Mouse (Mus musculus): ENCODE measurements around the gene Enc1. TPM values are rescaled to one million over a fixed set of nuclear protein-coding genes. Genes with fewer than 3 reads are reported as not detected.

The Enc1 gene
- total RNA-seq, 2 experiments from 2014 or later: 0.17 TPM; not detected in 1

DNA sequence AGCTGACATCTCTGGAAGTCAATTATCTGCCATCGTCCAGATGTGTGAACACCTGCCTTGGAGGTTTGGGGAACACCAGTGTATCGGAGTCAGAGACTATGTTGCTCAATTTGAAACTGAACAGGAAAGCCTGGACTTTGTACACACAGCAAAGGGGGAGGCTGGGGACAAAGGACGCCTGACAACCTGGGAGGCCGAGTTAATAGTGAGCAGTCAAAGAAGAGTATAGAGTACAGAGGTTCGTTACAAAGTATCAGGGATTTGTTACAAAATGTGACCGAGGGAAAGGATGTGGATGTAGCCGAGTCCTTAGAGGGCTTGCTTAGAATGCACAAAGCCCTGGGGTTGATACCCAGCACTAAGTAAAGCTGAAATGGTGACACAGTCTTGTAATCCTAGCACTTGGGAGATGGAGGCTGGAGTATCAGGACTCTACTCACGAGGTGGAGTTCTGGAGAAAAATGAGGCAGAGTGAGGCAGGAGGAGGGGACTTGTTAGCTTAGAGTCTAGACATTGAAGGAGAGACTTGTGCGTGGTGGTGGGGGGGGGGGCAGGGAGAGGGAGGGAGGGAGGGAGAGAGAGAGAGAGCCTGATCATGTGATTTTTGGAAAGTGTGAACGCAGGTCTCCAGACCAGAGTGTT, 16.4 kb upstream of the Enc1 start:
- ATAC-seq (replicated peaks; ENCODE audit: low FRiP score, poor library complexity, severe bottlenecking): no peak

DNA sequence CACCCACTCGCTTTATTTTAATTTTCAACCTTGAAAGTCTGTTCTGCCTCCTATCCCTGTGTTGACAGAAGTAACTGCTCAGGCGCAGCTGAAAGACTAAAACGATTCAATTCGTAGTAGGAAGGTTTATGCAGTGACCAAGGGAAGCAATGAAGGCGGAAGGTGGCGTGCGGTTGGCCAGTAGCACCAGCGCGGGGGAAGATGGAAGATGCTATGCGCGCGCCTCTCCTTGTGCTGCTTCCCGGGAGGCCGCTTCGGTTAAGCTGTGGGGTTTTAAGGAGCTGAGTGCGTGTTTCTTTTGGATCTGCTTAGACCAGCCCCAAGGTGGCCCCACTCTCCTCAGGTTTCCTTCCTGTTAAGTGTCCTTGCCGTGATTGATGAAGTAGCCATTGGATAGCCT, 15.8 kb upstream of the Enc1 start:
- ATAC-seq (replicated peaks; ENCODE audit: low FRiP score, poor library complexity, severe bottlenecking): no peak

DNA sequence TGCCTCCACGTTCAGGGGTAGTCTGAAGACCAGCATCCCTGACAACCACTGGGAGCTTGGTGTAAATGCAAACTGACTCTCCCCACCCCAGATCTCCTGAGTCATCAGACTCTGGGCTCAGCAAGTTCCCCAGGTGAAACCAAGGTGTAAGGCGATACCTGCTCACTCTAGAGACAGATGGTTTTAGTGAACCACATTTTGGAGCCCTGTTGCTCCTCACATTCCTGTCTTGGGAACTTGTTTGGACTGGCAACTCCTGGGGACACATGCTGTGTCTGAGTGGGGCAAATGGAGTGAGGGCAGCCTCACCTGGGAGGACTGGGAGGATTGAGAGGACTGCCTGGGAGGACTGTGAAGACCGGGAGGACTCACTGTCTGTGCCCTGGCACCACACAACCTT, 13.1 kb upstream of the Enc1 start:
- no peak for ATAC-seq (replicated peaks; ENCODE audit: low FRiP score, poor library complexity, severe bottlenecking)

DNA sequence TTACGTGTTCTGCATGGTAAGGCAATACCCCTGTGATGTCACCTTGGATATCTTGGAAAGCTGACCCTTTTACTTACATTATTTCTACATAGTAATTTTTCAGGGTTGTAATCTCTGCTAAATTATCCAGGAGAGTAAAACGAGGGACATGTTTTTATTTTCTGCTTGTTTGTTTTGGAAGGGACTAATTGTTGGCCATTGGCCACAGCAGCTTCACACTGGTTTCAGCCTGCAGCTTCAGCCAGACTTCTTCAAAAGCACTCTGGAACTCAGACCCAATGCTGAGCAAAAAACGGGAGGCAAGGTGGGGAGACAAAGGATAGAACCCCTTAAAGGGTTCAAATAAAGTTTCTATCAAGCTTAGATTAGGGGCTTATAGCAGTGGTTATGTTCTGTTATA, 10.8 kb upstream of the Enc1 start:
- ATAC-seq (replicated peaks; ENCODE audit: low FRiP score, poor library complexity, severe bottlenecking): no peak

DNA sequence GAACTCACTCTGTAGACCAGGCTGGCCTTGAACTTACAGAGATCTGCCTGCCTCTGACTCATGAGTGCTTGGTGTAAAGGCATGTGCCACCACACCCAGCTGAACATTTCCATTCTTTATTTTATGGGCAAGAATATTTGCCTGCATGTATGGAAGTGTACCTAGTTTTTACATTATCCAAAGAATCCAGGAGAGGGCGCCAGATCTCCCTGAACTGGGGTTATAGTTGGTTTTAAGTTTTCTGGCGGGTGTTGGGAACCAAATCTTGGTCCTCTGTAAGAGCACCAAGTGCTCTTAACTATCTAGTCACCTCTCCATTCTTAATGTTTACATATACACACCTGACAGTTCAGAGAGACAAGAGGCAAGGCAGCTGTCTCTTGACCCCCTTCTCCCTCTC, 7.8 kb upstream of the Enc1 start:
- ATAC-seq (replicated peaks; ENCODE audit: low FRiP score, poor library complexity, severe bottlenecking): no peak

DNA sequence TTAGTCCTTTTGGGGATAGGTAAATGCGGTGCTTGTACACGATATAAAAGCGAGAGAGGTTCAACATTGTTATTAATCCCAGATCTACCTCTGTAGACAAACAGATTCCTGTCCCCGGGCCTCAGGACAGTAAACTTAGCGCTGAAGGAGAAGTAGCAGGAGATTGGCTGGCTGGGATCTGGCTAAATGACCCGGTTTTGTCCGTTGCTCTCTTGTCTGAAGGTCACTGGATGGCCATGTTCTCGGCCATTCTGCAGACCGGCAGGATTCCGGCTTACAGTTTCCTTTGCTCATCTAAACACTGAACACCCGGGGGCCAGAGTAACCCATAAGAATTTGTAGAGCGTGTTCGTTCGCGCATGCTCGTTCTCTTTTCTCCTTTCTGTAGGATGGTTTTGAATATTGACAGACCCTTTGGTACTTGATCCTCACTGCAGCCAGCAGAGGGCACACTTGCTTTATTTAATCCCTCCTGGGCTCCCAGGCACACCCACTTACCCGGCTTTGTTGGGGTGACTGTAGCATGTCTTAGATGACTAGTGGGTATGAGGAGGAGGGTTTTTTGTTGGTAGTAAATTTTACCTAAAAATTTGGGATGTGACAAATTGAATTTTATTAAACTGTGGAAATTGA, 6.0 kb upstream of the Enc1 start:
- ATAC-seq (replicated peaks; ENCODE audit: low FRiP score, poor library complexity, severe bottlenecking): no peak; the same call in 1 of the 2 replicates

DNA sequence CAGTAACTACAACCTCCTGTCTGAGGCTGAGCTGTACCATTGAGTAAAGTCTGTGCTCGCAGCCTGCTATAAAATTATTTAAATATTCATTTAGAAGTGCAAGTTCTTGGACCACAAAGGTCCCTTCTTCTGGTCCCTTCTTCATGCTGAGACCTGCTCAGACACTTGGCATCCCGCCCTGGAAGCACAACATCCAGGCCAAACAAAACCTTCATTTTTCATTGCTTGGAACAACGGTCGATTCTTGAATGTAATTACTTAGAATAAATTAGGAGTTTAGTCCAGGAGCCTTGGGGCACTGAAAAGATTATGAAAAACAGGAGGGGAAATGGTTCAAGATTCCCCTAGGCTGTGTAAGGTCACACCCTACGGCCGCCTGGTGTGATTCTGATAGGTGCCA, 5.0 kb upstream of the Enc1 start:
- ATAC-seq (replicated peaks; ENCODE audit: low FRiP score, poor library complexity, severe bottlenecking): no peak

DNA sequence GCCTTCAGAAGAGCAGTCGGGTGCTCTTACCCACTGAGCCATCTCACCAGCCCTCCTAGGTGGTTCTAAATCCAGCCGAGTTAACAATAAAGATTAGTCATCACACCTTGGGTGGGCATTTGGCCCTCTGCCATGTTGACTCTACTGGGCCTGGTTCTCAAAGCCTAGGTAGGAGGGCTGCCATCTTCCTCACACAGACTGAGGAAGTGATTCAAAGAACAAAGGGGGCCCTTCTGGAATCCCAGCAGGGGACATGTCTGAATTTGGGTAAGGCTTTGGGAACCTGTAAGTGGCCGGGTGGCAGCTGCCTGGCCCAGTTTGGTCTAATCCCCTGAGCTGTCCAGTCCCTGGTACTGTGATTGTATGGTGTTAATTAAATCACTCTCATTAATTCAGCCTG, 3.2 kb upstream of the Enc1 start:
- ATAC-seq (replicated peaks; ENCODE audit: low FRiP score, poor library complexity, severe bottlenecking): no peak

DNA sequence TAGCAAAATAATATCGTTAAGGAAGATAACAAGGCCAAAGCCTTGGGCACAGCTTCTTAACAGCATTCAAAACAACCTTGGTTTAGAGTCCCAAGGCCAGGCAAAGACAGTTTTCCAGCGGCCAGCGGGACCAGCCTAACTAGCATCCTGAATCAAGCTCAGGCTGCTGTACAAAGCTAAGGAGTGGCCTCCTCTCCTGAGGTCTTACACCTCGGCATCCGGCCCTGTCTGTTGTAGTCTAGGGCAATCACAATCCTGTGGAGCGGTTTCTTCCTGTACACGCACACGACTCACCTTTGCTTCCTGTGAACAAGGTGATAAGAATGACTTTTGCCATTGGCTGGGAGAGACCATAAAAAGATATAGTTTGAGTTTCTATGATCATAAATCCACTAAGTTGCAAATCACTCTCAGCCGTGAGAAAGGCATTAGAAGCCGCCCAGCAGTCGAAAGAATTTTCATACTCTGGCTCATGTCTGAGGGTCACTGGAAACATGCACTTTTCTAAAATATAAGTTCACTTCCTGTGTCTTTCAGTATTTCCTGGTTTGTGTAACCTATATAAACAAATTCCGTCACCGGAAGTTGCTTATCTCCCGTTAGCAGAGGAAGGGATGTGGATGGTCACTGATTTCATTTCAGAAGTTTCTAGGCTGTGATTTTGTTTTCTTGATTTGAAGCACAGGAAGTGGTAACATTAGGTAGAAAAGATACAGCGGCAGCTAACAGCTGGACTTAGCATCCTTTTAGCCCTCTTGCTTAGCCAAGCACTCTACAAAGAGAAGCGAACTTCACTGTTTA, 2.5 kb upstream of the Enc1 start:
- no peak for ATAC-seq (replicated peaks; ENCODE audit: low FRiP score, poor library complexity, severe bottlenecking)

DNA sequence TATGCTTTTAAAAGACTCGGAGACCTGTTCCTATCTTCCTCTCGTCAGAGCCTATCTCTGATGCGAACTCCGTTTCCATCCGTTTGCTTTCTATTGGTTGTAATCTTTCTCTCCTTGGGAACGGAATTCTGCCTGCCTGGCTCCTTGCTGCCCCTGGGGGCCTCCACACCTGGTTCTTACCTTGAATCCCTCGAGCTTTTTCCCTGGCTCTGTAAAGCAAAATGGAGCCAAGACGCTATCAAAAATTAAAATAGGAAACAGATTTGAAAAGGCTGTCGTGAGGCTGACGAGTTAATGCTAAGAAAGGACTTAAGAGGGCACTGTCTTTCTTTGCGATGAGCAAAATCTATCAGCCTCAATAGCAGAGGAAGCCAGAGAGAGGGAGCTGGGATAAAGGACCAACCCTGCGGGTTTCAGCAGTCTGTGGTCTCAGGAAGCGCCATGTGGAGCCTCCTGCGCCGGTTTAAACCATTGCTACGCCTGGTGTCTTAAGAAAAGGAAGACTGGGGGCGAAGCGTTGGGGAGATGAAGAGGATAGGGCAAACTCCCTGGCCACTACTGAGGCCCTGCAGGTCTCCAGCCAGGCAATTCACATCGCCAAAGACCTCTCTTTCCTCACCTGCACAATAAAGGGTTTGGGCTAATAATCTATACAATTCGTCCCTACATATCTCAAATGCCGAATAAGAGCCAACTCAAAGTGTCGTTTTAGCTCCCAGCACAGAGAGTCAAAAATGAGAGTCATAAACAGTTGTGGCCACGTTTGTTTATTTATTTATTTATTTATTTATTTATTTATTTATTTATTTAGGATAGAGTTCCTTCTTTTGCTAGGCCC, 1.3 kb upstream of the Enc1 start:
- no peak for ATAC-seq (replicated peaks; ENCODE audit: low FRiP score, poor library complexity, severe bottlenecking)

DNA sequence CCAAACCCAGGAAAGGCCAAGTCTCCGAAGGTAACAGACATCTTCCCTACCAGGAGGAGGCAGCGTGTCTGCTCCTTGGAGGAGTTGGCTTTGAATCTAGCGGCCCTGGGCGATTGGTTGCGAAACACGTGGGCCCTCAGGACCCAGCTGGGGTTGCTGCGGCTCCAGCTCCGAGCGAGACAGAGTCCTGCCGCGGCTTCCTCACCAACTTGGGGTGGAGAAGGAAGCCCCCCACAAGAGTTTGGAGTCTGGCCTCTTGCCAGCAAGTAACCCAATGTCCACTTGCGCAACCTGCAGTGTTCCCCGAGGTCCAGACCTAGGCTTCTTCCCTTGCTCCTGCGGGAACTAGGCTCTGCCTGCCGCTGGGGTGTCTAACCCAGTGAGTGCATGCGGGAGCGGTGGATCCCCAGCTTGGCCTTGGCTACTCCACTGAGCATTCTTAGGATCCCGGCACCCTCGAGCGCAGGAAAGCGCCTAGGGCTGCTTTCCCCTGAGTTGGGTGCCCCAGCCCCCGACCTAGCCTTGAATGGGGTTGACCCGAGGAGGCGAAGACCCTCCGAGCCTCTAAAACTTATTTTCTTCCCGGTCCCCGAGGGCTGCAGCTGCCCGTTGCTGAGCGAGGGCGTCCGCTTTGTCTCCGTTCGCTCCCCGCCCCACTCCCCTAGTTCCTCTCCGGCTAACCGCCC, 483 bp upstream of the Enc1 start:
- ATAC-seq (replicated peaks; ENCODE audit: low FRiP score, poor library complexity, severe bottlenecking): no peak

DNA sequence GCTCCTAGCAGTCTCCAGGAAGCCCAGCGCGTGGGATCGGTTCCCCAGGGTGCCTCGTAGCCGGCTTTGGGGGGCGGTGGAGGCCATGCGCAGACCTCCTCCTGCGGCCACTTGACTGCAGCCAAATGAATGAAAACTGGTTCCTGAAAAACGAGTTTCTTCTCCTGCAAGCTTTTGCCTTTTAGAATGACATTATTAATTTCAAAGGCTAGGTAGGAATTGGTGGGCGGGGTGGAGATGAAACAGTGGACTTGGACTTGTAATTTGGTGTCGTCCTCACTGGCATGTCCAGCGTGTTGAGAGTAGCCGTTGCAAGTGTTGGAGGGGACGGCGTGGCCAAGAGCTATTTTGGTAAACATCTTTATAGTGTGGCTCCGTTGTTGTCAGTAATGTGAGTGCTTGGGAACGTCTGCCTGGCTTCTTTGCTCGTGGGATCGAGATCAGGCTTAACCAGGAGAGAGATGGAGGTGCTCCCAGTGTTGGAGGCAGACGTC, 929 bp downstream of the Enc1 start:
- no peak for ATAC-seq (replicated peaks; ENCODE audit: low FRiP score, poor library complexity, severe bottlenecking)

DNA sequence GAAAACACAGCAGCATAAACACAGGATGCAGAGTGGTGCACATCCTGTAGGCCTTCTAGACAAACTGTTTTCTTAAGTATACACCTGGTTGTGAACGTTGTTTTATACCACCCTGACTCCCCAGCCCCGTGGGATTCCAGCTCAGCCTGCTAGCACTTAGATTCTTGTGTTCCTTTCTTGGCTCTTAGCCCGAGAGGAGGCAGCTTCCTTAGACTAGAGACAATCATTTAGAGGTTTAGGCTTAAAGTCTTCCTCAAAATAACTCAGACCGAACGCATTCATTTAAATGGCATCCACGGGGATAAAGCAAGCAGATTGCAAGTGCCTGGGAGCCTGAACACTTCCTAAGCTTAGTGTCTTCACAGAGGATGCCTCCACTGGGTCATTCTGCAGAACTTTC, 1.8 kb downstream of the Enc1 start:
- ATAC-seq (replicated peaks; ENCODE audit: low FRiP score, poor library complexity, severe bottlenecking): no peak

DNA sequence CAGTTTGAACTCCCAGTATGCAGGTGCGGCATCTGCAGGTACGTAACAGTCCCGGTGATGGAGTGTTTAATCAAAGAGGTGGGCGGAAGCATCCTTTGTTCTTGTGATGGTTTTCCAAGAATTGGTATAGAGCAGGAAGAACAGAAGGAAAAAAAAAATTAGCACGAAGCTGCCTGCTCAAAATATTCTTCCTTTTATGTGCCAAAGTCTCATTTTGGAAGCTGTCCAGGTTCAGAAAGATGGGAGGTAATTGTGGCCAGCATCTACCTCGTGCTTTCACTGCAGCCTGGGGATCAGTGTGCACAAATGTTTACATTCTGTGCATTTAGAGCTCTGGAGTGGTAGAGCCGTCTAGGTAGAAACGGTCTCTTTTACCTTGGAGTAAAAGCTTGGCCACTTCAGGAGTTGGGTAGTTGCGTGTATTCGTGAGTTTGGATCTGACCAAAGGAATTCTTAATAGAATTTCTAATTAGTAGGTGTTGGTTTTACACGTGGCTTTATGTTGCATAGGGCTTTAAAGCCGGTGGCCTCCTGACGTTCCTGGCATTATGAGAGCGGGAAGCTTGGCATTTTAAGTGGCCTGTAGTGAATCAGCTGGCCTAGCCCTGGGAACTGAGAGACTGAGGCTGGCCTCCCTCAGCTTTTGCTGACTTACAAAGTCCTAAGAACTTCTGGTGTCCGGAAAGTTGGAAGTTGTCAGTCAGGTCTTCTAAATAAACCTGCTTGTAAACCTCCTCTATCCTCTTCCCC, 3.2 kb downstream of the Enc1 start:
- ATAC-seq (replicated peaks; ENCODE audit: low FRiP score, poor library complexity, severe bottlenecking): no peak

DNA sequence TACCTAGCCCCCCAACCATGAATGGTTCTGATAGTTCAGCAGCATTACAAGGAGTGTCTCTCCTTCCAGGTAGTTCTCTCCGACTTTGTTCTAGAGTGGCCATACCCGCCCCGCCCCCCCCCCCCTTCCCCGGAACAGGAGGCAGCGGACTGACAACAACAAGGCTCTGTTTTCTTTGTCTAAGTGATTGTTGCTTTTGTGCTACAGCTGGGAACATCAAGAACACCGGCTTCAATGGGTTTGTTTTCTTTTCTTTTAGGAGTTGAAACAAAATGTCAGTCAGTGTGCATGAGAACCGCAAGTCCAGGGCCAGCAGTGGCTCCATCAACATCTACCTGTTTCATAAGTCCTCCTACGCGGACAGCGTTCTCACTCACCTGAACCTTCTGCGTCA, 3.8 kb downstream of the Enc1 start:
- no peak for ATAC-seq (replicated peaks; ENCODE audit: low FRiP score, poor library complexity, severe bottlenecking)

DNA sequence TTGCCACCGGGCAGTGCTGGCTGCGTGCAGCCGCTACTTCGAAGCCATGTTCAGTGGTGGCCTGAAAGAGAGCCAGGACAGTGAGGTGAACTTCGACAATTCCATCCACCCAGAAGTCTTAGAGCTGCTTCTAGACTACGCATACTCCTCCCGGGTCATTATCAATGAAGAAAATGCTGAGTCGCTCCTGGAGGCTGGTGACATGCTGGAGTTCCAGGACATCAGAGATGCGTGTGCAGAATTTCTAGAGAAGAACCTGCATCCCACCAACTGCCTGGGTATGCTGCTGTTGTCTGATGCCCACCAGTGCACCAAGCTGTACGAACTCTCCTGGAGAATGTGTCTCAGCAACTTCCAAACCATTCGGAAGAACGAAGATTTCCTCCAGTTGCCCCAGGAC, 4.3 kb downstream of the Enc1 start:
- ATAC-seq (replicated peaks; ENCODE audit: low FRiP score, poor library complexity, severe bottlenecking): no peak

DNA sequence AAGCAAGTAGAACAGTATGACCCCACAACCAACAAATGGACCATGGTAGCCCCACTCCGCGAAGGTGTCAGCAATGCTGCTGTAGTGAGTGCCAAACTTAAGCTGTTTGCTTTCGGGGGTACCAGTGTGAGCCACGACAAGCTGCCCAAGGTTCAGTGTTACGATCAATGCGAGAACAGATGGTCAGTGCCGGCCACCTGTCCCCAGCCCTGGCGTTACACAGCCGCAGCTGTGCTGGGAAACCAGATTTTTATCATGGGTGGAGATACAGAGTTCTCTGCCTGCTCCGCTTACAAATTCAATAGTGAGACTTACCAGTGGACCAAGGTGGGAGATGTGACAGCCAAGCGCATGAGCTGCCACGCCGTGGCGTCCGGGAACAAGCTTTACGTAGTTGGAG, 5.3 kb downstream of the Enc1 start:
- ATAC-seq (replicated peaks; ENCODE audit: low FRiP score, poor library complexity, severe bottlenecking): no peak

DNA sequence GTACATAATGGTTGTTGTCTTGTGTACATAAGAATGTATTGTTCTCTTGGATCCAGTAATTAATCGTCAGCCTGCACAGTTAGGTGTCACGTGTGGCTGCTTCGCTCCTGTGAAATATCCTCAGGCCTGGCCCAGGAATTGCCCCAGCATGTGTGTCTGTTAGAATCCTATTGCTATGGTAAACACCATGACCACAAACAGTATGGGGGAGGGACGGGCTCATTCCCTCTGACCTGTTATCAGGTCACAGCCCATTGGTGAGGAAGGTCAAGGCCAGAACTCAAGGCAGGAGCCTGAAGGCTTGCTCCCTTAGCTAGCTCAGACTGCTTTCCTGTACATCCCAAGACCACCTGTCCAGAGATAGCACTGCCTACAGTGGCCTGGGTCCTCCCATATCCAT, 6.8 kb downstream of the Enc1 start:
- no peak for ATAC-seq (replicated peaks; ENCODE audit: low FRiP score, poor library complexity, severe bottlenecking)

DNA sequence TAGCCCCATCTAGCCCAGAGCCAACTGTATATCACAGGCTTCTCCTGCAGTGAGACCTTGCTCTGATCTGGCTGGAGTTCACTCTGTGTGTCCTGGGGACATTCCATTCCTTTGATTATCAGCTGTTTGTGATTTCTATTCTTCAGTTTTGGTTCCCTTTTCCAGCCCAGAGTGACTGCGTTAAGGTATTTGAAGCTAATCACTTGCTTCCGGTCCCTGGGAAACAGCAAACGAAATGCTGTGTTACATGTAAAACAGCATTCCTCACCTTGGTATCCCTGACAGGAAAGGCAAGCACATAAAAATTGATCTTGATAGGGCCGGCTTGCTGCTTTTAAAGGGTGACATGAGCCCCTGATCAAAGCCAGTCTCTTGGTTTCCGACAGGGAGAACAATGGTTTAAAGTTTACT, 8.2 kb downstream of the Enc1 start:
- ATAC-seq (replicated peaks; ENCODE audit: low FRiP score, poor library complexity, severe bottlenecking): no peak

Measured in erythroblast, adult 5-6 weeks (primary cell).